Mouse (Mus musculus) liver, embryonic 11.5 days (tissue): Measurements from ENCODE around the gene Adamts14. TPM values are rescaled to one million over a fixed set of nuclear protein-coding genes. Genes with fewer than 3 reads are reported as not detected.

ENCODE experiments used
- ATAC-seq: fragments of 200-750 bp; cut with Nextera tagmentation; replicated peaks from 2 replicates; pipeline ENCODE4 v1.8.0; 2017; ENCODE audit warnings: moderate number of reproducible peaks, mild to moderate bottlenecking, moderate TSS enrichment, moderate library complexity; ENCODE audit not compliant: low FRiP score
- DNase-seq: peaks from one replicate; pipeline ENCODE4 v3.0.0-alpha.2; 2017; ENCODE audit warnings: low spot score
- H3K27ac ChIP-seq: fragments of 300-500 bp; sonication (generic); 2 replicates; pipeline ENCODE4 v1.5.1; 2014; ENCODE audit warnings: mild to moderate bottlenecking, low read depth, low read length, control low read depth
- H3K27me3 ChIP-seq: fragments of 300-500 bp; sonication (generic); replicated peaks from 2 replicates; pipeline ENCODE4 v1.6.1; 2014; ENCODE audit warnings: low read length, mixed read lengths; ENCODE audit not compliant: control insufficient read depth, insufficient read depth
- H3K36me3 ChIP-seq: fragments of 300-500 bp; sonication (generic); 2 replicates; pipeline ENCODE4 v1.6.1; 2014; ENCODE audit warnings: mild to moderate bottlenecking, low read length, moderate library complexity, mixed read lengths; ENCODE audit not compliant: control insufficient read depth, insufficient read depth
- H3K4me1 ChIP-seq: fragments of 300-500 bp; sonication (generic); replicated peaks from 2 replicates; pipeline ENCODE4 v1.6.1; 2014; ENCODE audit warnings: low read length, mixed read lengths; ENCODE audit not compliant: control insufficient read depth, insufficient read depth
- H3K4me2 ChIP-seq: fragments of 300-500 bp; sonication (generic); 2 replicates; pipeline ENCODE4 v1.6.1; 2014; ENCODE audit warnings: mild to moderate bottlenecking, control low read depth, moderate library complexity
- H3K4me3 ChIP-seq: fragments of 300-500 bp; sonication (generic); 2 replicates; pipeline ENCODE4 v1.5.1; 2014; ENCODE audit warnings: low read depth, low read length, control low read depth
- H3K9ac ChIP-seq: fragments of 300-500 bp; sonication (generic); 2 replicates; pipeline ENCODE4 v1.6.1; 2014; ENCODE audit warnings: low read depth, low read length, control low read depth
- H3K9me3 ChIP-seq: fragments of 300-500 bp; sonication (generic); 2 replicates; pipeline ENCODE4 v1.6.1; 2016; ENCODE audit warnings: low read length, inconsistent platforms, mixed read lengths; ENCODE audit not compliant: control insufficient read depth
- WGBS: fragments of 180-500 bp; shearing (Covaris S2); extraction: QIAGEN DNeasy Blood & Tissue Kit; methylation state at CpG from one replicate; pipeline ENCODE4 v1.1.7; 2014; 5-methylcytosine and 5-hydroxymethylcytosine counted together
- polyA plus RNA-seq: library from polyadenylated mRNA; unstranded; fragments of >200 nt; fragmentation: Nextera tagmentation; extraction: Ambion mirVana; gene quantifications from 2 replicates; pipeline ENCODE4 v1.2.1, GENCODE M21; 2014

Gene Adamts14
- polyA plus RNA-seq, 1 experiment from 2014 or later, result 0.92 TPM

DNA sequence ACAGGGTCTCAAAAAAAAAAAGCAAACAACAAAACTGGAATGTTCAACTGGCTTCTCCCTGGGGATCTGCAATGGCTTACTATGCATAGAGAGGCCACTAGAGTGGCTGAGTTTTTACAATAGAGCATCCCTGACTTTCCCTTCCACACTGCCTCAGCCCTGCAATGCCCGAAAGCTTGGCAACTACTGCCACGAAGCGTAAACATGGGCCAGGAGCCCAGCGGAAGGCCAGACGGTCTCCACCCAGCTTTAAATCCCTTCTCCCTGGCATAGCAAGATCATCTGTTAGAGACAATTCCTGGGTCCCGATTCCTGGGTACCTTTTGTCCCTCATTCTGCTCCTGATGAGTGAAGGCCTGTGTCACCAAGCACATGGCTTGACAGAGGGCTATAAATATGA, 30.8 kb upstream of the Adamts14 start:
- no peaks in the 10 kb centered on the region; the same call in 1 of the 2 replicates for H3K27me3 ChIP-seq
- DNase-seq, result no peak
- WGBS, result 76% methylated on average over 6 of the region's 6 CpGs
- H3K27ac ChIP-seq, result no peak overlapping the region
- ATAC-seq, result no peak
- no peaks in the 10 kb centered on the region for H3K9me3 ChIP-seq
- no peaks in the 10 kb centered on the region for H3K4me1 ChIP-seq
- H3K9ac ChIP-seq, result no peak overlapping the region
- H3K36me3 ChIP-seq, result no peaks in the 10 kb centered on the region
- H3K4me2 ChIP-seq, result no peak overlapping the region
- no peak overlapping the region for H3K4me3 ChIP-seq

DNA sequence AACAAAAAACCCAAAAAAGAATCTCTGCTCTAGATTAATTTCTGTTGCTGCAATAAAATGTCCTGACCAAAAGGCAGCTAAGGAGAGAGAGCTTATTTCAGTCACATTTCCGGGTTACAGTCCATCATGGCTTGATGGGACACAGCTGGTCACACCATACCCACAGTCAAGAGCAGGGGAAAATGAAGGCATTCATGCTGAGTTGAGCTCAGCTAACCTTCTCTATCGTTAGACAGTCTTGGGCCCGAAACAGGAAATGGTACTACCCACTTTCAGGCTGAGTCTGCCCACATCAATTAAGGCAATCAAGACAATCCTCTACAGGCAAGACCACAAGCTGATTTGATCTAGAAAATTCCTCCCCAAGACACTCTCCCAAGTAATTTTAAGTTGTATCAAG, 27.8 kb upstream of the Adamts14 start:
- Histone ChIP-seq H3K9ac (no peak overlapping the region), H3K4me2 (no peak overlapping the region), H3K9me3 (no peaks in the 10 kb centered on the region), H3K27me3 (no peaks in the 10 kb centered on the region; the same call in 1 of the 2 replicates), H3K27ac (no peak overlapping the region), H3K4me1 (0 out of 2 replicates have a peak, but pooled peaks cover 3% of the 10 kb centered on the region), H3K4me3 (no peak overlapping the region), H3K36me3 (no peaks in the 10 kb centered on the region)
- 64% methylated on average over 3 of the region's 3 CpGs for WGBS
- DNase-seq (no peak), ATAC-seq (no peak)

DNA sequence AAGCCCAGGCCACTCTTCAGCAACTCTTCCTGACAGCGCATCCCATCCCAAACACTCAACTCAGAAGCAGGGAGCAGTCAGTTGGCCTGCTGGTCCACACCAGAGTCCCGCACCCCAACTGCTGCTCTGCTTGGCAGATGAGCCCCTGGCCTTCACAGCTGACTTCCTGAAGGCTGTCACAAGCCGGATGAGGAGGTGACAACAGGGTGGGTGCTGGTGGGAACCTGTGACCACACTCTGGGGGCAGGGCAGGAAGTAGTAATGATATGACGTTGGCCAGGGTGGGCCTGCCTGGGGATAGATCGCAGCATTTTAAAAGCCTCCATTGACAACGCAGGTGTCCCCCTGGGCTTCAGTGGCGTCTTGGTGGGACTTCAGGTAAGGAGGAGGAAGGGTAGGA, 24.2 kb upstream of the Adamts14 start, which contains the start of gene Prf1:
Prf1 (plus strand) TSS at position 357 of the 400 bp plus-strand sequence.
- Histone ChIP-seq H3K4me1 (0 out of 2 replicates have a peak, but pooled peaks cover 3% of the 10 kb centered on the region), H3K9me3 (no peaks in the 10 kb centered on the region), H3K27ac (no peak within 1 kb of the TSS), H3K27me3 (no peaks in the 10 kb centered on the region), H3K36me3 (no peaks in the 10 kb centered on the region), H3K4me3 (no peak within 1 kb of the TSS), H3K4me2 (no peak within 1 kb of the TSS), H3K9ac (no peak within 1 kb of the TSS)
- no peak for DNase-seq
- ATAC-seq, result no peak
- WGBS, result 45% methylated on average over 7 of the region's 7 CpGs

DNA sequence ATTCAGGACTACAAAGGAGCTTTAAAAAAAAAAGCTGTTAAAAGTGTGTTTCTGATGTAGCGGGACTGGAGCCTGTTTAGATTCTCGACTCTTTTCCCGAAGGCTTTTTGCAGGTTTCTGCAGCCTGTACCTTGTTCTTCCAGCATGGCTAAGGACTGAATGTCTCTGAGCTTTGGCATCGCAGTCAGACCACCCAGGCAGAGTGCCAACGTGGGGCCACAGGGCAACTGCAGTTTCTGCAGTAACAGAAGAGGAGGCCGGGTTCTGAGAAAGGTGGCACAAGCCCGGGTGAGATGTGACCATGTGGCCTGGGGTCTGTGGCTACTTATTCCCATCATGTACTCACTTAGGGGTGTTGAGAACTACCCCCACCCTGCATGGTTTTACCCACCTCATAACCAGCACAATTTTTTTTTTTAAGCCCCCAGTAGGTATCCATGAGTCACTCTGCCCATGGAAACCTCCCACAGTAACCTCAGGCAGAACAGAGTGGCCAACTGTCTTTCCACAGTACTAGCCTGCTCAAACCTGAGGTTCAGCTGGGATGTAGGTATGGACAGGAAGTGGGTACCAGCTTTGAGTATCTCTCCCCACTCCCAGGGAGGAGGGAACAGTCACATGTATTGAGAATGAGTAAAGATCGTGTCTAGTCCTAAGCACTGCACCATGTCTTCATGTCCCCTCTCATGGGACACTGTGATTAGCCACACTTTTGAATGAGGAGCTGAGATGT, 23.6 kb upstream of the Adamts14 start:
- Histone ChIP-seq H3K4me3 (no peak overlapping the region), H3K9ac (no peak overlapping the region), H3K9me3 (no peaks in the 10 kb centered on the region), H3K4me1 (0 out of 2 replicates have a peak, but pooled peaks cover 3% of the 10 kb centered on the region), H3K36me3 (no peaks in the 10 kb centered on the region), H3K27me3 (no peaks in the 10 kb centered on the region), H3K4me2 (no peak overlapping the region), H3K27ac (no peak overlapping the region)
- no peak for ATAC-seq
- WGBS, result 80% methylated on average over 8 of the region's 8 CpGs
- DNase-seq, result no peak

DNA sequence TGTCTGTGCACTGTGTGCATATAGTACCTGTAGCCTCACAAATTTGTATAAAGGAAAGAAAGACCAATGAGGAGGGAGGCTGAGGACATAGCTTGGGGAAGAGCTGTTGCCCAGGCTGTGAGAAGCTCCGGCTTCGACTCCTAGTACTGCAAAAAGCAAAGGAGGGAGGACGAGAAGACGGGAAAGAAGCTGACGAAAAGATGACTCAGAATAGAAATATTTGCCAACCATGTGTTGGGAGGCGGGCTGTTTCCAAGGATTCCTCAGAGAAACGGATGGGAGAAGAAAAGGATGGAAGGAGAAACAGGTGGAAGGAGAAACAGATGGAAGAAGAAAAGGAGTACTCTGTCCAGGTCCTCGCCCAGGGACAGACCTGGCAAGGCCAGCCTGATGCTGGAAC, 21.0 kb upstream of the Adamts14 start:
- no peak for ATAC-seq
- DNase-seq, result no peak
- H3K4me1 ChIP-seq, result 0 out of 2 replicates have a peak, but pooled peaks cover 3% of the 10 kb centered on the region
- 65% methylated on average over 8 of the region's 8 CpGs for WGBS
- H3K36me3 ChIP-seq, result no peaks in the 10 kb centered on the region
- no peaks in the 10 kb centered on the region for H3K9me3 ChIP-seq
- no peak overlapping the region for H3K4me3 ChIP-seq
- H3K27me3 ChIP-seq, result no peaks in the 10 kb centered on the region
- H3K27ac ChIP-seq, result no peak overlapping the region
- no peak overlapping the region for H3K4me2 ChIP-seq
- H3K9ac ChIP-seq, result no peak overlapping the region

DNA sequence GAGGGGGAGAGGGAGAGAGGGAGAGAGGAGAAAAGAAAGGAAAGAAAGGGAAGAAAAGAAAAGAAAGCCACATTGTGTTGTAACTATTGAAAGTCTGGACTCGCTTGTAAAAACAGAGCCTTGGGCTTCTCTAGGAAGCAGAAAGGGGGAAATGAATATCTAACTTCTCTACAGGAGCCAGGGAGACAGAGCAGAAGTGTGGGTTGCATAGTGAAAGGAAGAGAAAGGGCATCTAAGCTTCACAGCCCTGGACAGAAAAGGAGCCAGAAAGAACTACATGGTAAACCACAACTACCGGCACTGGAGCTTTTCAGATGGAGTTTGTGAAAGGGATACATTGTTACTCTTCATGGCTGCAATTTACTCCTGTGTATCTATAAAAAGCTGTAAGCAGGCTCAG, 17.2 kb upstream of the Adamts14 start:
- H3K27me3 ChIP-seq, result no peaks in the 10 kb centered on the region
- ATAC-seq, result no peak
- no peaks in the 10 kb centered on the region for H3K9me3 ChIP-seq
- no peak overlapping the region for H3K27ac ChIP-seq
- no peaks in the 10 kb centered on the region for H3K36me3 ChIP-seq
- 62% methylated on average over 2 of the region's 2 CpGs for WGBS
- no peak for DNase-seq
- no peak overlapping the region for H3K4me2 ChIP-seq
- no peaks in the 10 kb centered on the region for H3K4me1 ChIP-seq
- no peak overlapping the region for H3K9ac ChIP-seq
- H3K4me3 ChIP-seq, result no peak overlapping the region

DNA sequence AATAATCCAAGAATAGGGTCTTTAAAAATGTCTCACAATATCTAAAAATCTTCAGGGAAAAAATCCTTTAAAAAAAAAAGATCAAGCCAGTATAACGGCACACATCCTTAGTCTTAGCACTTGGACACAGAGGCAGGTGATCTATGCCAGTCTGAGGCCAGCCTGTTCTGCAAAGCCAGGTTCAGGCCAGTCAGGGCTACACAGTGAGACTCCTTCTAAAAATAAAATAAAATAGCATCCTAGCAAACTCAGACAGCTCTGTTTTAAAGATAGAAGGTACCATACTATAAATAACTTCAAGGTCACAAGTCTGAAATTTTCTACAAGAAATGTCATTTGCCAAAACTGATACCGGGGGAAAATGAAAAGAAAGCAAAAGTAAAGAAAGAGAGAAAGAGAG, 16.8 kb upstream of the Adamts14 start:
- no peak for ATAC-seq
- no peak for DNase-seq
- H3K9me3 ChIP-seq, result no peaks in the 10 kb centered on the region
- no peaks in the 10 kb centered on the region for H3K4me1 ChIP-seq
- no peak overlapping the region for H3K4me3 ChIP-seq
- no peaks in the 10 kb centered on the region for H3K27me3 ChIP-seq
- no peak overlapping the region for H3K27ac ChIP-seq
- H3K9ac ChIP-seq, result no peak overlapping the region
- no peak overlapping the region for H3K4me2 ChIP-seq
- no peaks in the 10 kb centered on the region for H3K36me3 ChIP-seq
- WGBS, result 81% methylated on average over 2 of the region's 2 CpGs

DNA sequence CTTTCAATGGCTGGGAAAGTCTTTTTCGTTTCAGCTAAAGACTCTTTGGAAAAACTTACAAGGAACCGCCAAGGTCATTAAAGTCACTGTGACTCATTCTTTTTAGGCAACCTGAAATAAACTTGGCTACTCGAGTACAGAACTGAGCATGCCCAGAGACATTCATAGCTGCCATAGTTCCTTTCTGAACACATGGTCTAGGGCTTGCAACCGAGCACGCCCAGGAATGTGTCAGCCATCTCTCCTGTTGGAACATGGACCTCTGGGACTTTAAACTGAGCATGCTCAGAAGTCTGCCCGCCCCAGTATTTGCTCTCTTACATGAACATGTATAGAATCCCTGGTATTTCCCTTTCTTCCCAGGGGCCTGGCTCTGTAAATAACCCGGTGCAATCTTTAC, 13.0 kb upstream of the Adamts14 start:
- H3K9me3 ChIP-seq, result no peaks in the 10 kb centered on the region
- H3K4me3 ChIP-seq, result no peak overlapping the region
- no peak overlapping the region for H3K27ac ChIP-seq
- no peak for DNase-seq
- 71% methylated on average over 7 of the region's 7 CpGs for WGBS
- no peaks in the 10 kb centered on the region for H3K4me1 ChIP-seq
- no peaks in the 10 kb centered on the region for H3K36me3 ChIP-seq
- H3K9ac ChIP-seq, result no peak overlapping the region
- no peaks in the 10 kb centered on the region for H3K27me3 ChIP-seq
- no peak overlapping the region for H3K4me2 ChIP-seq
- no peak for ATAC-seq

DNA sequence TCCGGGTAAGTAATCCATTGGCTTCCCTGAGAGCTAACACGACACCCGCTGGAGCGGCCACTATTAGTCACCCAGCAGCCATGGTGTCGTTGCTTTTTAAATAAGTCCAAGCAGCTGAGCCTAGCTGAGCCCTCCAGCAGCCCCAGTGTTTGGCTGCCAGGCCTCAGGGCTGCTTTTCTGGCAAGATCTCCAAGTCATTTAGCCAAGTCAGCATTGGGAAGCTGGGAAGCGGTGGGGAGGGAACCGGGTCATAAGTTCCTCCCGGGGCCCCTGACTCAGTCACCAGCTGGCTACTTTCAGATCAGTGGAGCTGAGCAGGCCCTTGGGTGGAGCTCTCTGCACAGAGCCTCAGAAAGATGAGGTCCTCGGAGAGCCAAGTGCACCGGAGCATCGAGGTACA, 12.0 kb upstream of the Adamts14 start:
- 79% methylated on average over 11 of the region's 11 CpGs for WGBS
- ATAC-seq (no peak), DNase-seq (no peak)
- Histone ChIP-seq H3K27me3 (no peaks in the 10 kb centered on the region), H3K9me3 (no peaks in the 10 kb centered on the region), H3K36me3 (no peaks in the 10 kb centered on the region), H3K4me1 (no peaks in the 10 kb centered on the region), H3K4me2 (no peak overlapping the region), H3K4me3 (no peak overlapping the region), H3K9ac (no peak overlapping the region), H3K27ac (no peak overlapping the region)
